Mouse (Mus musculus) thymus, adult 2 months (tissue): ENCODE data around the gene Map4.

Source experiments
- CTCF ChIP-seq: fragments of 200-500 bp; IDR thresholded peaks from 2 replicates; pipeline ENCODE4 v1.5.1; 2012; ENCODE audit warnings: mild to moderate bottlenecking, control low read depth, low read length, moderate library complexity, borderline replicate concordance; ENCODE audit not compliant: control insufficient read depth, poor library complexity, insufficient read depth; ENCODE audit errors: extremely low read depth
- POLR2A ChIP-seq: fragments of 200-500 bp; IDR thresholded peaks from 2 replicates; pipeline ENCODE4 v1.6.1; 2012; ENCODE audit warnings: mild to moderate bottlenecking, low read length, control low read depth, moderate library complexity; ENCODE audit not compliant: control insufficient read depth, poor library complexity, insufficient read depth; ENCODE audit errors: extremely low read depth

DNA sequence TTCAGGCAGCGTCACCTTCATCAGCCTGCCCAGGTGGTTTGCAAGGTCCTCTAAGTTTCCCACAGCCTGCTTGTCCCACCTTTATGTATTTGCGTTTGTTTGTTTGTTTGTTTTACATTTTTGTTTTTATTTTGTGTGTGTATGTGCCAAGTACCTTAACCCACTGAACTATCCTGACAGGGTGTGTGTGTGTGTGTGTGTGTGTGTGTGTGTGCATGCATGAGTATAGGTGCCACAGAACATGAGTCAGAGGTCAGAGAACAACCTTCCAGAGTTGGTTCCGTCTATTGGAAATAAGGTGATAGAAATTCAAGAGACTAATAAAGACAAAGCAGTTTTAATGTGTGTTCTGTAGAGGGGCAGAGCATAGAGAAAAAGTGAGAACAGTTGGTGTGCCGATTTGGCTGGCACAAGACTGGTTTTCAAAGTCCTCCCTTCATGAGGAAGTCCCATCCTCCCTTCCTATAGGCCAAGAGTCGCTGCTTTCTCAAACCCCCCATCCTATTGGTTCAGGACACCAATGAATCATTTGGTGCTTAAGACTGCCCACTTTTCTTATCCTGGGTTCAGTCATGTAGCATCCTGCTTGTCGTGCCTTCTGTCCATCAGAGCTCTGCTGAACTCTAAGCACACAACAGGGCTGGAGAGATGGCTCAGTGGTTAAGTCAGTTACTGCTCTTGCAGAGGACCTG lies 23.3 kb upstream of the Map4 start:
- TF ChIP-seq CTCF (no peak), POLR2A (no peak)
